Mouse (Mus musculus) heart, adult 2 months (tissue): ENCODE measurements around the gene Gpr12. TPM values are rescaled to one million over a fixed set of nuclear protein-coding genes. Genes with fewer than 3 reads are reported as not detected.

Experiments
- DNase-seq, 2 experiments: peaks; one replicate each; pipeline ENCODE4 v3.0.0; 2021
- H3K27ac ChIP-seq: fragments of 200-600 bp; 2 replicates; pipeline ENCODE4 v1.8.1; 2022
- H3K27me3 ChIP-seq: fragments of 200-500 bp; 2 replicates; pipeline ENCODE4 v1.6.1; 2012; ENCODE audit warnings: mild to moderate bottlenecking, low read length, inconsistent platforms, mixed read lengths; ENCODE audit not compliant: control insufficient read depth, insufficient read depth
- H3K36me3 ChIP-seq: fragments of 200-500 bp; 2 replicates; pipeline ENCODE4 v1.6.1; 2012; ENCODE audit warnings: low read length, inconsistent platforms; ENCODE audit not compliant: control insufficient read depth, insufficient read depth
- H3K4me1 ChIP-seq: fragments of 200-500 bp; 2 replicates; pipeline ENCODE4 v1.6.1; 2011; ENCODE audit warnings: low read length; ENCODE audit not compliant: control insufficient read depth, insufficient read depth
- H3K4me3 ChIP-seq: fragments of 200-600 bp; 2 replicates; pipeline ENCODE4 v1.8.1; 2022
- H3K79me2 ChIP-seq: fragments of 200-500 bp; replicated peaks from 2 replicates; pipeline ENCODE4 v1.6.1; 2012; ENCODE audit warnings: mild to moderate bottlenecking, inconsistent platforms, low read length, moderate library complexity, mixed read lengths; ENCODE audit not compliant: control insufficient read depth, insufficient read depth
- H3K9ac ChIP-seq: fragments of 200-500 bp; 2 replicates; pipeline ENCODE4 v1.6.1; 2012; ENCODE audit warnings: low read depth, mild to moderate bottlenecking, control low read depth, inconsistent platforms, low read length, mixed read lengths
- CTCF ChIP-seq: fragments of 200-600 bp; IDR thresholded peaks from 2 replicates; pipeline ENCODE4 v1.8.1; 2022; ENCODE audit warnings: antibody characterized with exemption, mild to moderate bottlenecking, moderate library complexity
- EP300 ChIP-seq: fragments of 200-500 bp; IDR thresholded peaks from 2 replicates; pipeline ENCODE4 v1.6.1; 2011; ENCODE audit warnings: low read depth, low read length, control low read depth; ENCODE audit not compliant: insufficient read depth
- POLR2A ChIP-seq: fragments of 200-500 bp; IDR thresholded peaks from 2 replicates; pipeline ENCODE4 v1.6.1; 2011; ENCODE audit warnings: mild to moderate bottlenecking, low read depth, low read length, control low read depth; ENCODE audit not compliant: insufficient read depth
- WGBS: fragments of 180-500 bp; shearing (Covaris S2); methylation state at CpG from one replicate; pipeline ENCODE4 v1.1.7; 2018; 5-methylcytosine and 5-hydroxymethylcytosine counted together
- intact Hi-C: fragments of 180-260 bp; cut with DNase I; formaldehyde crosslinking; loops from one replicate; pipeline ENCODE4 v1.15.1; 2025
- long read RNA-seq: library from polyadenylated mRNA; stranded (forward); transcript quantifications from one replicate; pipeline ENCODE4 v2.0.0, GENCODE M21; 2021
- polyA plus RNA-seq: library from polyadenylated mRNA; depleted of rRNA; stranded (reverse); fragments of >200 nt; gene quantifications from 2 replicates; pipeline ENCODE4 v1.2.3, GENCODE M21; 2012; rRNA removed
- total RNA-seq, 2 experiments: library from RNA; stranded (reverse); gene quantifications; 2 replicates each; pipeline ENCODE4 v1.2.3; 2021

Gene Gpr12
- total RNA-seq (not detected), polyA plus RNA-seq (0.27 TPM in 1 of 2 replicates, not detected in the other)
- long read RNA-seq: 0 reads

DNA sequence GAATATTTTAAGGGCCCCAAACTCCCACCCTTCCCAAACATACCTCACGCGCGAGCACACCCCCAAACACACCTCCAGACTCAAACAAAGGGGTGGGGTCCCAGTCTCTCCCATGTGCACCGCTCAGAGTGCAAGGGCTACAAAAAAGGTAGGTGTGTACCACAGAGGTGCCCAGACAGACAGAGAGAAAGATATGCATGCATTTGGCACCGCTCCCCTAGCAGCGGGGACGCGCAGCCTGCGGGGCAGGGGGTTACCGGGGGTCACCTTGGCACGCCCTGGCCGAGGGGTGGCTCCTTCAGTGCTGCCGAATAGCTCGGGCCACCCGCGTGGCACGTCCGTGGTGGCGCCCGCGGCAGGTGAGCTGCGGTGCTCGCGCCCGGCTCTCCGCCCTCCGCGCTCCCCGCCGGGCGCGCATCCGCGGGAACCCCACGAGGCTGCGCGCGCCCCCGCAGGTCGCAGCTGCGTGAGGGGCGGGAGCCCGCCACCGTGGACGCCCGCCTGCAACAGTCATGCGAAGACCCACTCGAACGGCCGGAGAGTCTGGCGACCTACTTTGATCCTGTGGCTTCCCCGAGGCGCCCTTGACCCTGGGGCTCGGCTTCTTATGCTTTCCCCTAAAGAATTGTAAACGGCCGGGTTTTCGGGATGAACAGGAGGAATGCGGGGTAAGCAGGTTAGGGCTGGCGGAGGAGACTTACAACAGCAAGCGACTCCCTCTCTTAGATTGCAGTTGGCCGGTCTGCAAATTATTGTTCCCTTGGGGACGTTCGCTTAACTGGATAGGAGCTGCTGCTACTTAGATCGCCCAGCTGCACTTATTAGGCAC lies at the start of gene Gpr12:
Gpr12 (minus strand) TSS at position 762 of the 829 bp plus-strand sequence.
- Histone ChIP-seq H3K4me3 (no peak within 1 kb of the TSS), H3K79me2 (no peaks in the 10 kb centered on the region), H3K9ac (no peak within 1 kb of the TSS), H3K4me1 (no peaks in the 10 kb centered on the region), H3K27me3 (peaks cover 2% of the 10 kb centered on the region; the same call in 1 of the 2 replicates), H3K36me3 (no peaks in the 10 kb centered on the region), H3K27ac (no peak within 1 kb of the TSS)
- no peak for TF ChIP-seq EP300
- TF ChIP-seq CTCF: no peak
- TF ChIP-seq POLR2A: no peak
- DNase-seq: no peak
- intact Hi-C loops: no loop called here
- WGBS: 2% methylated on average over 64 of the region's 64 CpGs

DNA sequence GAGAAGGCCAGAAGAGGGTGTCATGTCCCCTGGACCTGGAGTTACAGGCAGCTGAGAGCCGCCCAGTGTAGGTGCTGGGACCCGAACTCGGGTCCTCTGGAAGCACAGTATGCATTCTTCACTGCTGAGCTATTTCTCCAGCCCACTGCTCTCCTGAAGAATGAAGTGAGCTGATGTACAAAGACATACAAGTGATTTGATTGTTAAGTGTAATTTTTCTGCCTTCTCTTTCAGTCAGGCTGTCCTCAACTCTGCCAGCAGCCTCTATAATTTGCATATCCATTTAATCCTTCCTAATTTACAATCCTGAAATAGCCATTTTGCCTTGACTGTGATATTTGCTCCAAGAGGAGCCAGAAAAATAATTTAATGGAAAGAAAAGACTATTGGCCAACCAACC lies 46.6 kb upstream of the Gpr12 start:
- Histone ChIP-seq H3K4me3 (no peak overlapping the region), H3K79me2 (no peaks in the 10 kb centered on the region), H3K9ac (no peak overlapping the region), H3K27me3 (no peaks in the 10 kb centered on the region), H3K4me1 (no peaks in the 10 kb centered on the region), H3K36me3 (no peaks in the 10 kb centered on the region), H3K27ac (no peak overlapping the region)
- no peak for TF ChIP-seq EP300
- TF ChIP-seq POLR2A: no peak
- no peak for TF ChIP-seq CTCF
- WGBS: 77% methylated on average over 3 of the region's 3 CpGs
- DNase-seq: no peak
- intact Hi-C loops: no loop called here

DNA sequence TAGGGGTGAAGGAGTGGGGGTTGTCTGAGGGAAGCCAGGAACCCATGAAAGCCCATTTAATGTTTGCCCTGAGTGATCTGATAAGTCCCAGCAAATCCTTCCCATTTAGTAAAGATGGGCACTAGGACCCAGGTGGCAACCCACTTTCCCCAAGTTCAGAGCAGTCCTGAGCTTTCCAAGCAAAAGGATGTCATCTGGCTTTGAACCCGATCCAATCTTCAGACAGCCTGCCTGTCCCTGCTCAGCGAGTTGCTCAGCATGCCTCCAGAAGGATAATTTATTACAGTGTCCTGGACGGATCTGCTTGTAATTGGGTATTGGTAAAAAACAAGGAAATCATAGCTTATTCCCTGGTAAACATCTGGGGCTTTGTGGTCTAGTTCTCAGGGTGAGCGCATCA lies 45.9 kb upstream of the Gpr12 start:
- no peaks in the 10 kb centered on the region for H3K36me3 ChIP-seq
- no peaks in the 10 kb centered on the region for H3K79me2 ChIP-seq
- no peaks in the 10 kb centered on the region for H3K4me1 ChIP-seq
- no peaks in the 10 kb centered on the region for H3K27me3 ChIP-seq
- TF ChIP-seq POLR2A (no peak), CTCF (no peak), EP300 (no peak)
- no peak overlapping the region for H3K4me3 ChIP-seq
- no peak overlapping the region for H3K9ac ChIP-seq
- no peak for DNase-seq
- intact Hi-C loops: no loop called here
- WGBS: 36% methylated on average over 4 of the region's 4 CpGs
- H3K27ac ChIP-seq: no peak overlapping the region

DNA sequence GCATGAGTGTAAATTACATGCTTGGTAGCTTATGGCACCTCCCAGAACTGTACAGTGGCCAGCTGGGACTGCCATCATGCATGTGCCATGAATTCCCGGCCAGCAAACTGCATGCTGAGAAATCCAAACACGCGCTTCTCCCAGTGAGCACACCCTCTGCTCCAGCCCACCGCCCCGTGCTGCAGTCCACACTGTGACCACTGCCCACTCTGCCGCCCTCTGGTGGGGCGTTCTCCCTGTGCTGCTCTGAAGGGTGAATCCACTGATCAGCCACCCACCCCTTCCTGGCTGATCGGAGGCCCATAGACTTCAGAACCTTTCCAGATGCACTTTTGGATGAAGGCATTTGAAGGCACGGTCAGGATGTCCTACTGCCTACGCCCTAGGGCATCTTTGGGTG lies 44.6 kb upstream of the Gpr12 start:
- no peak for DNase-seq
- Histone ChIP-seq H3K4me3 (no peak overlapping the region), H3K27ac (no peak overlapping the region), H3K4me1 (no peaks in the 10 kb centered on the region), H3K79me2 (no peaks in the 10 kb centered on the region), H3K9ac (no peak overlapping the region), H3K27me3 (no peaks in the 10 kb centered on the region), H3K36me3 (no peaks in the 10 kb centered on the region)
- intact Hi-C loops: no loop called here
- TF ChIP-seq CTCF (no peak), POLR2A (no peak), EP300 (no peak)
- WGBS: 76% methylated on average over 10 of the region's 10 CpGs

DNA sequence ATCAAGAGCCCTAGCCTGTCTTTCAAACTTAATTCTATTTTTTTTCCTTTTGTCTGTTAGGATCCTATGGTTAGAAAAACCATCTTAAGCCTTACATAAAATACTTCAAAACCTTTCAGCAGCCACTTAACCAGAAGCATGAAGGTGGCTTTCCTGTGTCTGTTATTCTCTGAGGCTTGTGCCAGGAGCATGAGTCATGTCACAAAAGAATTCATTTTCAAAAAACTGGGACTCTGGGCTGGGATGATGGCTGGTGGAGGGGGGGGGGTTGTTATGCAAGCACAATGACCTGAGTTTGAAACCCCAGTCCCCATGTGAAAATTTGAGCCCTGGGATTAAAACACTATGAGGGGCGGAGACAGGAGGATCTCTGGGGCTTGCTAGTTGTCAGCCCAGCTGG lies 43.8 kb upstream of the Gpr12 start:
- Histone ChIP-seq H3K4me1 (no peaks in the 10 kb centered on the region), H3K4me3 (no peak overlapping the region), H3K36me3 (no peaks in the 10 kb centered on the region), H3K9ac (no peak overlapping the region), H3K27me3 (no peaks in the 10 kb centered on the region), H3K27ac (no peak overlapping the region), H3K79me2 (no peaks in the 10 kb centered on the region)
- DNase-seq: no peak
- intact Hi-C loops: no loop called here
- TF ChIP-seq CTCF: no peak
- no peak for TF ChIP-seq EP300
- TF ChIP-seq POLR2A: no peak
- WGBS: 70% methylated on average over 1 of the region's 1 CpGs

DNA sequence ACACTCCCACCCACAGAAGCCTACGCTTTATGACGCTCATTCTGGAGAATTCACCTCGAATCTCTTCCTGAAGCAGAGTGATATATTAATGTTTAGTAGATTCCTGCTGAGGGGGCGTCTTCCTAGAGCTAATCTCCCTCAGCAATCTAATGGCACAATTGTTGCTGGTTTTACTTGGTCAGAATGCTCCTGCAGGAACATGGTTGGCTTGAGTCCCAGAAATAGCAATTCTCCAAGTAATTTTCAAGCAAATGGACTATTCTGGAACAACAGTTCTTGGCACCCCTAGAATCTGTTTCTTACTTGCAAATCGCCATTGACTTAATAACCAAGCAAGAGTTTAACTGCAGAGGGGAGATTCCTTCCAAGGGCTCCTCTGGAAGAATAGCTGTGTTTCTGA lies 42.9 kb upstream of the Gpr12 start:
- H3K27me3 ChIP-seq: no peaks in the 10 kb centered on the region
- H3K9ac ChIP-seq: no peak overlapping the region
- DNase-seq: no peak
- WGBS: 42% methylated on average over 5 of the region's 5 CpGs
- no peak overlapping the region for H3K4me3 ChIP-seq
- no peak overlapping the region for H3K27ac ChIP-seq
- no peaks in the 10 kb centered on the region for H3K4me1 ChIP-seq
- H3K79me2 ChIP-seq: no peaks in the 10 kb centered on the region
- TF ChIP-seq POLR2A: no peak
- TF ChIP-seq CTCF: no peak
- no peak for TF ChIP-seq EP300
- H3K36me3 ChIP-seq: no peaks in the 10 kb centered on the region
- intact Hi-C loops: no loop called here
